Mouse (Mus musculus): ENCODE results near the gene Impdh2.

Gene Impdh2

GRCm38 (mm10) chr9:108560227-108560841 is at the start of gene Impdh2:
Gene Impdh2 (plus strand): TSS chr9:108560286.
- peak; percentile 92 for DNase-seq (ENCODE audit: low spot score)

- DNase-seq (ENCODE audit: low spot score): peak; percentile 93
Observed at GRCm38 (mm10) chr9:108516380-108517251, 43.5 kb upstream of the Impdh2 start, which contains the start of gene Qrich1. Gene Qrich1 (plus strand): TSS chr9:108516806.

GRCm38 (mm10) chr9:108517253-108517930 is 42.7 kb upstream of the Impdh2 start:
- DNase-seq (ENCODE audit: low spot score): peak; percentile 69

GRCm38 (mm10) chr9:108517931-108518332 is 42.2 kb upstream of the Impdh2 start:
- DNase-seq (ENCODE audit: low spot score): peak; percentile 28

GRCm38 (mm10) chr9:108521604-108522003 is 38.5 kb upstream of the Impdh2 start:
- no peak for DNase-seq (ENCODE audit: low spot score)

- no peak for DNase-seq (ENCODE audit: low spot score)
Observed at GRCm38 (mm10) chr9:108523341-108523740, 36.7 kb upstream of the Impdh2 start.

GRCm38 (mm10) chr9:108525400-108525799 is 34.7 kb upstream of the Impdh2 start:
- DNase-seq (ENCODE audit: low spot score): no peak

GRCm38 (mm10) chr9:108530954-108531353 is 29.1 kb upstream of the Impdh2 start:
- DNase-seq (ENCODE audit: low spot score): no peak

GRCm38 (mm10) chr9:108531496-108531895 is 28.6 kb upstream of the Impdh2 start:
- no peak for DNase-seq (ENCODE audit: low spot score)

- no peak for DNase-seq (ENCODE audit: low spot score)
Observed at GRCm38 (mm10) chr9:108540846-108541245, 19.2 kb upstream of the Impdh2 start.

GRCm38 (mm10) chr9:108545986-108546385 is 14.1 kb upstream of the Impdh2 start:
- no peak for DNase-seq (ENCODE audit: low spot score)

GRCm38 (mm10) chr9:108546875-108547274 is 13.2 kb upstream of the Impdh2 start:
- DNase-seq (ENCODE audit: low spot score): no peak

GRCm38 (mm10) chr9:108559169-108559568 is 917 bp upstream of the Impdh2 start:
- DNase-seq (ENCODE audit: low spot score): no peak

- DNase-seq (ENCODE audit: low spot score): no peak
Observed at GRCm38 (mm10) chr9:108563671-108564070, 3.6 kb downstream of the Impdh2 start.

GRCm38 (mm10) chr9:108564131-108564530 is 4.0 kb downstream of the Impdh2 start:
- DNase-seq (ENCODE audit: low spot score): no peak

GRCm38 (mm10) chr9:108565881-108566814 is 6.1 kb downstream of the Impdh2 start:
- DNase-seq (ENCODE audit: low spot score): no peak

- peak; percentile 93 for DNase-seq (ENCODE audit: low spot score)
Observed at GRCm38 (mm10) chr9:108566815-108567776, 7.0 kb downstream of the Impdh2 start, which contains the start of gene Ndufaf3. Gene Ndufaf3 (minus strand): TSS chr9:108567434.

- DNase-seq (ENCODE audit: low spot score): no peak
Observed at GRCm38 (mm10) chr9:108567931-108568419, 7.9 kb downstream of the Impdh2 start.

GRCm38 (mm10) chr9:108568511-108568921 is 8.4 kb downstream of the Impdh2 start:
- DNase-seq (ENCODE audit: low spot score): no peak

All from left cerebral cortex, adult 11 months (tissue).